Mouse (Mus musculus) neural tube, embryonic 11.5 days (tissue): ENCODE results near the gene Oscp1. TPM values are rescaled to one million over a fixed set of nuclear protein-coding genes. Genes with fewer than 3 reads are reported as not detected.

Source experiments
- polyA plus RNA-seq: library from polyadenylated mRNA; unstranded; fragments of >200 nt; fragmentation: Nextera tagmentation; extraction: Ambion mirVana; gene quantifications from 2 replicates; pipeline ENCODE4 v1.2.1, GENCODE M21; 2014

The Oscp1 gene
- polyA plus RNA-seq, 1 experiment from 2014 or later, result 21.4 TPM

Other genes with a start within 250 kb of the Oscp1 start
- 0.94 and 0.95 TPM in 2 replicates for gene Csf3r, start 34.0 kb upstream of the Oscp1 start, polyA plus RNA-seq
- 125 and 134 TPM in 2 replicates for gene Mrps15, start 11.6 kb upstream of the Oscp1 start, polyA plus RNA-seq
- 39.5 and 42.6 TPM in 2 replicates for gene Lsm10, start 38.1 kb downstream of the Oscp1 start, polyA plus RNA-seq
- 32.5 and 32.8 TPM in 2 replicates for gene Stk40, start 45.4 kb downstream of the Oscp1 start, polyA plus RNA-seq
- gene Eva1b, start 89.2 kb downstream of the Oscp1 start, polyA plus RNA-seq, result 42.5 and 43.4 TPM in 2 replicates
- 2.1 and 2.6 TPM in 2 replicates for gene Sh3d21, start 104.9 kb downstream of the Oscp1 start, polyA plus RNA-seq
- gene Thrap3, start 144.2 kb downstream of the Oscp1 start, polyA plus RNA-seq, result 197 and 217 TPM in 2 replicates
- gene Map7d1, start 197.8 kb downstream of the Oscp1 start, polyA plus RNA-seq, result 80.9 and 83.6 TPM in 2 replicates
- 32.1 and 45.4 TPM in 2 replicates for gene Trappc3, start 203.8 kb downstream of the Oscp1 start, polyA plus RNA-seq
- 7.4 and 7.9 TPM in 2 replicates for gene Col8a2, start 228.2 kb downstream of the Oscp1 start, polyA plus RNA-seq